Mouse (Mus musculus) liver, embryonic 12.5 days (tissue): ENCODE results near the gene Bdh1. TPM values are rescaled to one million over a fixed set of nuclear protein-coding genes. Genes with fewer than 3 reads are reported as not detected.
"Not testable (repeated sequence)": the region's sequence is repeated elsewhere in the genome, so short reads cannot be mapped to it uniquely, and the experiment has no call there.

ENCODE experiments used
- ATAC-seq: fragments of 200-750 bp; cut with Nextera tagmentation; 2 replicates; pipeline ENCODE4 v1.8.0; 2017; ENCODE audit warnings: moderate number of reproducible peaks, mild to moderate bottlenecking, moderate library complexity
- H3K27ac ChIP-seq: fragments of 300-500 bp; sonication (generic); 2 replicates; pipeline ENCODE4 v1.5.1; 2016; ENCODE audit warnings: mild to moderate bottlenecking
- H3K27me3 ChIP-seq: fragments of 300-500 bp; sonication (generic); replicated peaks from 2 replicates; pipeline ENCODE4 v1.6.1; 2016; ENCODE audit warnings: mild to moderate bottlenecking, moderate library complexity
- H3K36me3 ChIP-seq: fragments of 300-500 bp; sonication (generic); 2 replicates; pipeline ENCODE4 v1.6.1; 2016; ENCODE audit warnings: mild to moderate bottlenecking, moderate library complexity
- H3K4me1 ChIP-seq: fragments of 300-500 bp; sonication (generic); 2 replicates; pipeline ENCODE4 v1.6.1; 2016
- H3K4me2 ChIP-seq: fragments of 300-500 bp; sonication (generic); 2 replicates; pipeline ENCODE4 v1.6.1; 2016; ENCODE audit warnings: mild to moderate bottlenecking, moderate library complexity
- H3K4me3 ChIP-seq: fragments of 300-500 bp; sonication (generic); 2 replicates; pipeline ENCODE4 v1.5.1; 2016; ENCODE audit warnings: mild to moderate bottlenecking, moderate library complexity
- H3K9ac ChIP-seq: fragments of 300-500 bp; sonication (generic); 2 replicates; pipeline ENCODE4 v1.6.1; 2016; ENCODE audit warnings: mild to moderate bottlenecking, moderate library complexity
- H3K9me3 ChIP-seq: fragments of 300-500 bp; sonication (generic); replicated peaks from 2 replicates; pipeline ENCODE4 v1.6.1; 2016; ENCODE audit warnings: mild to moderate bottlenecking, moderate library complexity
- WGBS: fragments of 180-500 bp; shearing (Covaris S2); methylation state at CpG from one replicate; pipeline ENCODE4 v1.1.7; 2016; ENCODE audit not compliant: insufficient replicate concordance; 5-methylcytosine and 5-hydroxymethylcytosine counted together
- polyA plus RNA-seq: library from polyadenylated mRNA; unstranded; fragments of >200 nt; fragmentation: Nextera tagmentation; extraction: Ambion mirVana; gene quantifications from 2 replicates; pipeline ENCODE4 v1.2.1, GENCODE M21; 2016

The Bdh1 gene
- 45.8 and 46.6 TPM in 2 replicates for polyA plus RNA-seq

DNA sequence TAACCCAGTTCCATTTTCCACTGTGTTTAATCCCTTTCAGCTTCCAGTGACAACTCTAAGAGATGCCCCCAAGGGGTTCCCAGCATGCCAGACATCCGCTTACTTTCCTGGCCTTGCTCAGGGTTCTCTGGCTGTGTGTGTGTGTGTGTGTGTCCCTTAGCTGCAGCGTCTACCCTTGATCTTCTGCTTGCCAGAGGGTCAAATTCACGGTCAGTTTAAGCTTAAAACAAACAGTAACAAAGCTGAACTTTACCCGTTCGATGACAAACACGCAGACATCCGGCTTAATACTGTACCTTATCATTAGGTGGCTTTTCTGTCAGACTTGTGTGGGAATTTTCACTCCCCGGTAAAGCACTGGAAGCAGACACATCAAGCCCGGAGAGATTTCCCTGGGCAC is at the start of gene Bdh1:
Gene Bdh1, plus strand, starts transcription at position 281 of the 400 bp plus-strand sequence.
- Histone ChIP-seq H3K9ac (no peak within 1 kb of the TSS), H3K9me3 (no peaks in the 10 kb centered on the region), H3K27me3 (peaks cover 4% of the 10 kb centered on the region; the same call in 1 of the 2 replicates), H3K36me3 (no peaks in the 10 kb centered on the region), H3K4me3 (peak within 1 kb of the TSS; percentile 22), H3K4me1 (peaks cover 27% of the 10 kb centered on the region), H3K4me2 (peak within 1 kb of the TSS; percentile 45; the same call in 1 of the 2 replicates), H3K27ac (0 out of 2 replicates have a peak within 1 kb of the TSS, but pooled peaks have one; percentile 3)
- no peak for ATAC-seq
- WGBS, result 67% methylated on average over 9 of the region's 9 CpGs

DNA sequence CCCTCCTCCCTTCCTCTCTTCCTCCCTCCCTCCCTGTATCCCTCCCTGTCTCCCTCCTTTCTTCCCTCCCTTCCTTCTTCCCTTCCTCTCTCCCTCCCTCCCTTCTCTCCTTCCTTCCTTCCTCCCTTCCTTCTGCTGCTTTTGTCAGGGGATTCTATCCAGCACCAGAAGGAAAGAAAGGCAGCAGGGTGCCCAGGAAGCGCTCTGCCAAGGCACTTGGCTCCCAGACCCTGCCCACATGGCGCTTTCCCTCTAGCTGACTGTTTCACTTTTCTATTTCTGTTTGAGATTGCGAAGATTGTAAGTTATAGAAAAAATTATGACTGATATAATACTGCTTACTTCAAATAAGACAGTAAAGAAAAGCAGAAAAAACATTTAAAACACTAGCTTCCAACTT is 49.8 kb upstream of the Bdh1 start:
- H3K36me3 ChIP-seq, H3K4me2 ChIP-seq, H3K4me1 ChIP-seq, H3K9ac ChIP-seq, H3K9me3 ChIP-seq, H3K27me3 ChIP-seq, H3K27ac ChIP-seq, H3K4me3 ChIP-seq, ATAC-seq: not testable (repeated sequence)
- WGBS, result 60% methylated on average over 3 of the region's 3 CpGs

DNA sequence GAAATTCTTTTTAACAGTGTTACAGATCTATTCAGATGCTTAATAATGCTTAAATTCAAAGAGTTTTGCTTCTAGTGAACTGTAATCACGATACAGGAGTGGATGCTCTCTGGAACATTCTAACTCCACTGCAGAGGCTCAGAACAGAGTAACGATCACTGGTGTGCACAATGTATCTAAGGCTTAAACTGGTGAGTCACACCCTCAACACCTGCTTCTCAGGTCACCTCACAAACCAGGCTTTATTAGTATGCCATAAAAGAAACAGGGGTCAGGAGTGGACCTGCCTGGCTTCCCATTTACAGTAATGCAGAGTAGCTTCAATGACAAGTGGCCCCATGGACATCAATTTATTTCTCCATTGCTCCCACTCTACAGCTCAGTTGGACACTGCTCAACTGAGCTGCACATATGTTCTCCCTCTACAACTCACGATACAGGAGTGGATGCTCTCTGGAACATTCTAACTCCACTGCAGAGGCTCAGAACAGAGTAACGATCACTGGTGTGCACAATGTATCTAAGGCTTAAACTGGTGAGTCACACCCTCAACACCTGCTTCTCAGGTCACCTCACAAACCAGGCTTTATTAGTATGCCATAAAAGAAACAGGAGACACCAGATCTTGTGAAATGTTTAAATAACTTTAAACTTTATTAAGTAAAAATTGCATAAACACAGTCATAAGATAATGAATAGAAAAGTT is 46.0 kb upstream of the Bdh1 start:
- H3K27ac ChIP-seq, H3K4me3 ChIP-seq, H3K36me3 ChIP-seq, ATAC-seq, H3K27me3 ChIP-seq, H3K4me2 ChIP-seq, H3K4me1 ChIP-seq, H3K9me3 ChIP-seq, H3K9ac ChIP-seq: not testable (repeated sequence)
- 55% methylated on average over 4 of the region's 4 CpGs for WGBS

DNA sequence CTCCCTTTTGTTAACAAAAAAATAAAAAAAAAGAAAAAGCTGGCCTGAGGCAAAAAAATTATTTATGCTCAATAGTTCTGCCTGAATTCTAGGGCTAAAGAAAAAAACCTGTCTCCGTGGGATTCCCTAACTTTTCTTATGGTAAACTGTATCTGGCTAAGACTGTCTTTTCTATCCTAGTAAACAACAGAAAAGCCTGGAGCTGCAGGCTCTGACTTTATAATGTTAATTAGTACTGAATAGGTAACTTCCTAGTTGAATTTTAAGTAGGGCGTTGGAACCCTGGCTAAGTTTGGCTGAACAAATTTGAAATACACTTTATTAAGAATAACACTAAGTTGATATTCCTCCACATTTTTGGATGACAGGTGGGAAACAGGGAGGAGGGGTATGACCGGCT is 33.8 kb upstream of the Bdh1 start:
- not testable (repeated sequence) for H3K9me3 ChIP-seq, H3K4me1 ChIP-seq, H3K27ac ChIP-seq, H3K9ac ChIP-seq, H3K4me2 ChIP-seq, H3K4me3 ChIP-seq, H3K27me3 ChIP-seq, H3K36me3 ChIP-seq, ATAC-seq
- 77% methylated on average over 3 of the region's 3 CpGs for WGBS

DNA sequence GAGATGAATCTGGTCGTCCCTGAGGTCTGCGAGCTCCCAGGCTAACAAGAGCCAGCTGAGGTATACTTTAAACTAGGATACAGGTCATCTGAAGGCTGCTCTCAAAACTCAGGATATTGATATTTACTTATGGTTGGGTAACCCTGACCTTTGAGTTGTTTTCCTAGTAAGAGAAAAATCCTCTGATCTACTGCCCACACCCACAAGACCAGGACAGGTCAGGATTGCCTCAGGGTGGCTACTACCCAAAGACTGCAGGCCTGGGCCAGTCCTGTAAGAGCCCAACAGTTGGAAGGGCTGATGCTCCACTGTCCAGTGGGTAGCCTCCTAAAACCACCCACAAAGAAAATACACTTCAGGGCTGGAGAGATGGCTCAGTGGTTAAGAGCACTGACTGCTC is 22.8 kb upstream of the Bdh1 start:
- Histone ChIP-seq H3K4me1 (0 out of 2 replicates have a peak, but pooled peaks cover 4% of the 10 kb centered on the region), H3K4me3 (no peak overlapping the region), H3K27me3 (no peaks in the 10 kb centered on the region), H3K9ac (no peak overlapping the region), H3K4me2 (no peak overlapping the region), H3K36me3 (no peaks in the 10 kb centered on the region), H3K27ac (no peak overlapping the region), H3K9me3 (0 out of 2 replicates have a peak, but pooled peaks cover 3% of the 10 kb centered on the region)
- WGBS, result 48% methylated on average over 2 of the region's 2 CpGs
- peak; percentile 72 for ATAC-seq

DNA sequence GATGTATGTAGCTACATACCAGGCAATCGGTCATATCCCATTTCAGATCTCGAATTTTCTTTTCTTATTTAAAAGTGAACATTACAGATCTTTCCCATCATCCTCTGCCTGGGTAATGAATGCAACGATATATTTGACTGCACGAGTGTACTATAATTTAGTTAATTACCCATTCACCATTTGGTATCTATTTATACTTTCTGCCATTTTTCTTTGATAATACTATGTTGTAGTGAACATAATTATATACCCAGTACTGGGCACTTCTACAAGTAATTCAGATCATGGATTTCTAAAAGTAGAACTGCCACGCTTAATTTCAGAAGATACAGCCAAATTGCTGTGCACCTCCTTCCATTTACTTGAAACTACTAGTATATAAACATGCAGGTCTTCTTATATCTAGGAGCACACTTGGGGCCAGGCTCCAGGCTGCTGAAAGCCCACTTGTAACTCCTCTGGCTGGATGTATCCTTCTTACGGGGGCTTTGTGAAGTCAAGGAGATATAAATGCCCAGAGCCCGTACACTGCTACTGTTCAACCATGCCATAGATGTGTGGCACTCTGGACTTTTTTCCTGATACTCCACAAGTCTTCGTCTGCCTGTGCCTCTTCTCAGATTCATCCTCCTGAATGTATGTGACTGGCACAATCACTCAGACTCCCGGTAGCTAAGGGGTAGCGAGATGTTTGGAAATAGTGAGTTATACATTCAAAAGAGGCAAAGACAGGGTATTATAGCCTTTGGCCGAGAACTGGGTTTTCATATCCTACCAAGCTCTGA is 21.0 kb upstream of the Bdh1 start:
- 0 out of 2 replicates have a peak, but pooled peaks cover 4% of the 10 kb centered on the region for H3K4me1 ChIP-seq
- no peaks in the 10 kb centered on the region for H3K27me3 ChIP-seq
- WGBS, result 73% methylated on average over 11 of the region's 11 CpGs
- H3K36me3 ChIP-seq, result no peaks in the 10 kb centered on the region
- H3K27ac ChIP-seq, result no peak overlapping the region
- ATAC-seq, result no peak
- H3K4me2 ChIP-seq, result no peak overlapping the region
- H3K9me3 ChIP-seq, result 0 out of 2 replicates have a peak, but pooled peaks cover 3% of the 10 kb centered on the region
- H3K9ac ChIP-seq, result no peak overlapping the region
- no peak overlapping the region for H3K4me3 ChIP-seq

DNA sequence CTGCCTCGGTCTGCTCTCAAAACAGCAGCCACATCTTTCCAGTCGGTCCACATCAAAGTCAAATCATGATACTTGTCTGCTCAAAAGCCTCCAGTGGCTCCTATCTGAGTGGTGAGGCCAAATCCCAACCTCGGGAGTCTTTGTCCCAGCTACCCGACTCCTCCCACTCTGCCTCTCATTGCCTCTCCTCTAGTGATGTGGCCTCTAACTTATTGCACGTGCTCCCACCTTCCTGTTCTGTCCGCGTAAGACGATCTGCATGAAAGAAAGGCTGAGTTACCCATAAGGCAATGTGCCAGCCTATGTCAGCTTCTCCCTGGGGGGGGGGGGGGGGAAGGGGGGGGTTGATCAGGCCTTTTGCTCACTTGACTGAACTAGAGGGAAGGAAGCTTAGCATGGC is 20.0 kb upstream of the Bdh1 start:
- WGBS, result 39% methylated on average over 8 of the region's 8 CpGs
- no peaks in the 10 kb centered on the region for H3K36me3 ChIP-seq
- H3K9ac ChIP-seq, result no peak overlapping the region
- 0 out of 2 replicates have a peak, but pooled peaks cover 3% of the 10 kb centered on the region for H3K9me3 ChIP-seq
- ATAC-seq, result no peak
- no peak overlapping the region for H3K4me2 ChIP-seq
- H3K4me3 ChIP-seq, result no peak overlapping the region
- no peak overlapping the region for H3K27ac ChIP-seq
- H3K4me1 ChIP-seq, result 0 out of 2 replicates have a peak, but pooled peaks cover 4% of the 10 kb centered on the region
- no peaks in the 10 kb centered on the region for H3K27me3 ChIP-seq

DNA sequence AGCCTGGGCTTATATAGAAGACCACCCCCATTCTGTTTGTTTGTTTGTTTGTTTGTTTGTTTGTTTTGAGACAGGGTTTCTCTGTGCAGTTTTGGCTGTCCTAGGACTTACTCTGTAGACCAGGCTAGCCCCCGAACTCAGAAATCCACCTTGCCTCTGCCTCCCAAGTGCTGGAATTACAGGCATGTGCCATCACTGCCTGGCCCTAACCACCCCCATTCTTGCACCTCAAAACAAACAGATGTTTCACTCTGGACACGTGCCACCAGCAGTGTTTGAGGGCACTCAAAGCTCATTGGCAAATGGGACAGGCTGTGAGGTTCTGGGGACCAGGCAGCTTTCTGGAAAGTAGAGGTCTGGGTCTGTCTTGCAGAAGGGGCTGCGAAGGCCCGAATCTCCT is 18.1 kb upstream of the Bdh1 start:
- Histone ChIP-seq H3K4me3 (no peak overlapping the region), H3K27me3 (no peaks in the 10 kb centered on the region), H3K9me3 (no peaks in the 10 kb centered on the region), H3K4me1 (0 out of 2 replicates have a peak, but pooled peaks cover 4% of the 10 kb centered on the region), H3K27ac (no peak overlapping the region), H3K9ac (no peak overlapping the region), H3K36me3 (no peaks in the 10 kb centered on the region), H3K4me2 (no peak overlapping the region)
- ATAC-seq, result no peak
- 69% methylated on average over 4 of the region's 4 CpGs for WGBS

DNA sequence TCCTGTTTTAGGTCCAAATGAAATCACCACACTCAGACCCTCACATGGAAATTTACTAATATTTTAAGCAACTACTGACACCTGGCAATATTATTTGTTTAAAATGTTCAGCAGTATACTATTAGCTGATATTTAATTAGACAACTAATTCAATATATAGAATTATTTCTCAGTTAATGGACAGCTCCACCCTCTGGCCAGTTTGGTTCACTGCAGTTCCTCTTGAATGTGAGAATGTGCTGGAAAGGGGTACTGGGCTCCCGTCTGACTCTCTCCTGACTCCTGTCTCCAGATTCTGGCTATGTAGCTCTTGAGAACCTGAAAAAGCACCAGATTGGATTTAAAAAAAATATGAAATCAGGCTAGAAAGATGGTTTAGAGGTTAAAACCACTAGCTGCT is 17.0 kb upstream of the Bdh1 start:
- H3K4me3 ChIP-seq, result no peak overlapping the region
- 34% methylated on average over 1 of the region's 1 CpGs for WGBS
- H3K36me3 ChIP-seq, result no peaks in the 10 kb centered on the region
- 0 out of 2 replicates have a peak, but pooled peaks cover 4% of the 10 kb centered on the region for H3K4me1 ChIP-seq
- ATAC-seq, result no peak
- no peak overlapping the region for H3K27ac ChIP-seq
- no peaks in the 10 kb centered on the region for H3K27me3 ChIP-seq
- no peak overlapping the region for H3K9ac ChIP-seq
- no peak overlapping the region for H3K4me2 ChIP-seq
- H3K9me3 ChIP-seq, result no peaks in the 10 kb centered on the region

DNA sequence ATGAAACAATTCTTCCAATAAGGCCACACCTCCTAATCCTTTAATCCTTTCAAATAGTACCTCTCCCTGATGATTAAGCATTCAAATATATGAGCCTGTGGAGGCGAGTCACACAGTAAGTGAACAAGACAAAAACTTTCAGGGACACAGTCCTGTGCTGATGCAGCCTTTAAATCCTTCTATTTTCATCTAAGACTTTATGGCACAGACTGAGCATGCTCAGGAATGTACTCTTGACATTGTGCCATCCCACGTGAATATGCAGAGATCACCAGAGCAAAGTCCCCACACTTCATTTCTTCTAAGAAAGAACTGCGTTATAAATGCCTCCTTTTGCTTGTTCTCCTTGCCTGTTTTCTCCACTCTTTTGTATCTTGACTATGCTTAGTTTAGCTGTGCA is 14.2 kb upstream of the Bdh1 start:
- no peak overlapping the region for H3K4me3 ChIP-seq
- no peak overlapping the region for H3K9ac ChIP-seq
- no peak for ATAC-seq
- H3K27me3 ChIP-seq, result no peaks in the 10 kb centered on the region
- H3K4me2 ChIP-seq, result no peak overlapping the region
- WGBS, result 52% methylated on average over 3 of the region's 3 CpGs
- no peaks in the 10 kb centered on the region for H3K36me3 ChIP-seq
- no peak overlapping the region for H3K27ac ChIP-seq
- no peaks in the 10 kb centered on the region for H3K9me3 ChIP-seq
- no peaks in the 10 kb centered on the region for H3K4me1 ChIP-seq

DNA sequence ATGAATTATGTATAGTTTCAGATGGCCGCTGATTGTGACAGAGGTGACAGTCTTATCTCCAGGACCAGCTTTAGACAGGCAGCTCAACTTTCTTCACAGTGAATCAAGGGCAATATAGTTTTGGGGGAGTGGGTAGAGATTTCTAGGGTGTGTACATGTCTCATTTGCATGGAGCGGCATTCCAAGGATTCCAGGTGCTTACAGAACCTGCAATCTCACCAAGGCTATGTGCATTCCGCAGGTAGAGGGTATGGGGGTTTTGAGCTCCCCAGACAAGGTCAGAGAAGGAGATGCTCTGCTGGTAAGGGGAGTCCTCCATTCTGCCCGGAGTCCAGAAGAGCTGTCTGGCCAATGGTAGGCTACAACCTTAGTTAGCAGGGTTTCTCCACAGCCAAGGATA is 11.1 kb upstream of the Bdh1 start:
- no peak overlapping the region for H3K4me2 ChIP-seq
- 55% methylated on average over 4 of the region's 4 CpGs for WGBS
- H3K27ac ChIP-seq, result no peak overlapping the region
- H3K4me1 ChIP-seq, result peaks cover 1% of the 10 kb centered on the region; the same call in 1 of the 2 replicates
- no peaks in the 10 kb centered on the region for H3K36me3 ChIP-seq
- no peaks in the 10 kb centered on the region; the same call in none of the 2 replicates for H3K27me3 ChIP-seq
- H3K9ac ChIP-seq, result no peak overlapping the region
- H3K4me3 ChIP-seq, result no peak overlapping the region
- H3K9me3 ChIP-seq, result no peaks in the 10 kb centered on the region
- ATAC-seq, result no peak

DNA sequence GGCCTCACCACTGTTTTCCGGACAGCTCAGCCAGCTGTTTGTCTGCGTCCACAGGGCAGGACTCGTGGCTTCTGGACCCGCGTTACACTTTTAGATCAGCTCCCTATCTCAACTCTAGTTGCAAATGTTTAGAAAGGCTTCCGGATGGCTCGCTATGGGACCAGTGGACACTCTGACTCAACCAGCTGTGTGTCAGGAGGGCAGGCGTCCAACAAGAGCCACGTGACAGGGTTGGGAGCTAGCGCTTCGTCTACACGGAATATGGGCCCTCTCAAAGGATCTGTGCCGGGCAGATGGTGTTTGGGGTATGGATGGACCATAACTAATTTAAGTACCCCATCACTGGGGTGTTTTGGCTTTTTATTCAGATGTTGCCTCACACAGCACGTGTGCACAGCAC is 9.8 kb upstream of the Bdh1 start:
- H3K4me3 ChIP-seq, result no peak overlapping the region
- H3K27me3 ChIP-seq, result peaks cover 4% of the 10 kb centered on the region
- no peak overlapping the region for H3K4me2 ChIP-seq
- no peak overlapping the region for H3K9ac ChIP-seq
- 59% methylated on average over 14 of the region's 14 CpGs for WGBS
- no peak overlapping the region for H3K27ac ChIP-seq
- ATAC-seq, result peak; percentile 46
- peaks cover 4% of the 10 kb centered on the region; the same call in 1 of the 2 replicates for H3K4me1 ChIP-seq
- no peaks in the 10 kb centered on the region for H3K9me3 ChIP-seq
- H3K36me3 ChIP-seq, result no peaks in the 10 kb centered on the region
